Mouse (Mus musculus) limb, embryonic 11.5 days (tissue): ENCODE data around the gene Zfp712. TPM values are rescaled to one million over a fixed set of nuclear protein-coding genes. Genes with fewer than 3 reads are reported as not detected.

ENCODE experiments used
- ATAC-seq: fragments of 200-750 bp; cut with Nextera tagmentation; 2 replicates; pipeline ENCODE4 v1.8.0; 2017; ENCODE audit warnings: low read depth; ENCODE audit not compliant: insufficient number of reproducible peaks, low FRiP score, low TSS enrichment
- DNase-seq: peaks from one replicate; pipeline ENCODE4 v3.0.0-alpha.2; 2015; ENCODE audit warnings: low spot score
- H3K27ac ChIP-seq: fragments of 300-500 bp; sonication (generic); replicated peaks from 2 replicates; pipeline ENCODE4 v1.5.1; 2014; ENCODE audit warnings: low read depth, mild to moderate bottlenecking, low read length
- H3K27me3 ChIP-seq: fragments of 300-500 bp; sonication (generic); 2 replicates; pipeline ENCODE4 v1.6.1; 2014; ENCODE audit warnings: mild to moderate bottlenecking, low read length, mixed read lengths; ENCODE audit not compliant: control insufficient read depth, insufficient read depth
- H3K36me3 ChIP-seq: fragments of 300-500 bp; sonication (generic); 2 replicates; pipeline ENCODE4 v1.6.1; 2014; ENCODE audit warnings: mild to moderate bottlenecking, low read length, moderate library complexity, mixed read lengths; ENCODE audit not compliant: control insufficient read depth, insufficient read depth
- H3K4me1 ChIP-seq: fragments of 300-500 bp; sonication (generic); 2 replicates; pipeline ENCODE4 v1.6.1; 2014; ENCODE audit warnings: low read length, mixed read lengths; ENCODE audit not compliant: control insufficient read depth, insufficient read depth
- H3K4me2 ChIP-seq: fragments of 300-500 bp; sonication (generic); 2 replicates; pipeline ENCODE4 v1.6.1; 2014; ENCODE audit warnings: low read depth, mild to moderate bottlenecking, moderate library complexity; ENCODE audit not compliant: severe bottlenecking
- H3K4me3 ChIP-seq: fragments of 300-500 bp; sonication (generic); 2 replicates; pipeline ENCODE4 v1.5.1; 2014; ENCODE audit warnings: low read depth, low read length
- H3K9ac ChIP-seq: fragments of 300-500 bp; sonication (generic); 2 replicates; pipeline ENCODE4 v1.6.1; 2014; ENCODE audit warnings: mild to moderate bottlenecking, low read length
- H3K9me3 ChIP-seq: fragments of 300-500 bp; sonication (generic); 2 replicates; pipeline ENCODE4 v1.6.1; 2016; ENCODE audit warnings: low read length; ENCODE audit not compliant: control insufficient read depth
- WGBS: fragments of 180-500 bp; shearing (Covaris S2); extraction: QIAGEN DNeasy Blood & Tissue Kit; methylation state at CpG from one replicate; pipeline ENCODE4 v1.1.7; 2014; 5-methylcytosine and 5-hydroxymethylcytosine counted together
- polyA plus RNA-seq: library from polyadenylated mRNA; unstranded; fragments of >200 nt; fragmentation: Nextera tagmentation; extraction: Ambion mirVana; gene quantifications from 2 replicates; pipeline ENCODE4 v1.2.1, GENCODE M21; 2014

Gene Zfp712
- polyA plus RNA-seq, 1 experiment from 2014 or later, result 5.4 TPM

DNA sequence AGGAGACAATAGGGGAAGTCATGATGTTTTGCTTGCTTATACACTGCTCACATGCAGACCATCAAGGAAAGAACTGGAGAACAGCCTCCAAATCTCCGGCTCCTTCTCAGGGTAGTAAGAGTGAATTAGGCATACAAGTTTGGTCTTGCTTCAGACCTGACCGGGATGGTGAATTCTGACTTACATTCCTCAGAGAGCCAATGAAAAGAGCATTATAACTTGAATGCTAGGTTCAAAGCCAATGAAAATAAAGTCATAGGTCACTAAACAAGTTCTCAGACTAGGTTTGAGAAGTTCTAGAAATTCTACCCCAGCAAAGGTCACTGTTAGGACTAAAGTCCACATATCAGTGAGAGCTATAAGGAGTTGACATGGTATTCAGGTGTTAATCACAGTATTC is 16.3 kb upstream of the Zfp712 start:
- peaks cover 2% of the 10 kb centered on the region; the same call in 1 of the 2 replicates for H3K9me3 ChIP-seq
- 85% methylated on average over 2 of the region's 2 CpGs for WGBS
- no peak overlapping the region for H3K27ac ChIP-seq
- DNase-seq (no peak), ATAC-seq (no peak)
- H3K4me1 ChIP-seq, result no peaks in the 10 kb centered on the region
- no peak overlapping the region for H3K9ac ChIP-seq
- peaks cover 12% of the 10 kb centered on the region for H3K36me3 ChIP-seq
- H3K4me3 ChIP-seq, result no peak overlapping the region
- H3K4me2 ChIP-seq, result no peak overlapping the region
- no peaks in the 10 kb centered on the region for H3K27me3 ChIP-seq

DNA sequence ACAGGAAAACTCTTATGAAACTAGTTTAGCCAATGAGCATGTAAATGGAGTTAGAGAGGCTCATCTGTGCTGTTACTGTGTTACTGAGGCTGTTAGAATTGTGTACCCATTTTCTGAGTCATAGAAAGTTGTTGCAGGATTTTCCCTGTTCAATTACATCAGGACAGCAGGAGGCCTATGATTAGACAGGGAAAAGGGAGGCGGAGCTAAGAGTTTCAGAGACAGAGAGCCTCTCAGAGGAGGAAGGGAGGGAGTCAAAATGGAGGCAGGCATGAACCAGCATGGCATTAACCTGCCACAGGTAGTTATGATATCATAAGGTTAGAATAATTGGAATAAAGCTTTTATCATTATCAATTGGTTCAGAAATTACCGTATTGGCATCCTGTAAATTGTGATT is 11.8 kb upstream of the Zfp712 start:
- Histone ChIP-seq H3K9ac (no peak overlapping the region), H3K4me1 (no peaks in the 10 kb centered on the region), H3K27ac (no peak overlapping the region), H3K27me3 (no peaks in the 10 kb centered on the region), H3K9me3 (peaks cover 5% of the 10 kb centered on the region; the same call in 1 of the 2 replicates), H3K36me3 (peaks cover 24% of the 10 kb centered on the region), H3K4me3 (no peak overlapping the region), H3K4me2 (no peak overlapping the region)
- DNase-seq (no peak), ATAC-seq (no peak)
- 90% methylated on average over 2 of the region's 2 CpGs for WGBS

DNA sequence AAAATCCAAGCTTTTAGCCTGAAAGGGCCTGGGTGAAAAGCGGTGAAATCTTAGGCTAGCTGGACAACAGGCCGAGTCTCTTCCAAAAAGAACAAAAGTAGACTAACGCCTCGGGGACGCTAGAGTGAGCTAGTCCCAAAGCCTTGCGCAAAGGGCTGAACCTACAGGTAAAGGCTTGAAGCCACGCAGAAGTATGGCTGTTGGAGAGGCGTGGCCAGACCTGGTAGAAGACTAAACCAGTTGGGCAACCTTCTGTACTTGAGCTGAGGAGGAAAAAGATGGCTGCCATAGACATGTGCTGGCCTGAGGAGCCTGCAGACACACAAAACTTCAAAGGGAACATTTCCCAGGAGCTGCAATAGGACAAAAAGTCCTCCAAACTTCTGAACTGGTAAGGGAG is 4.4 kb upstream of the Zfp712 start:
- ATAC-seq, result no peak
- no peak for DNase-seq
- no peak overlapping the region for H3K9ac ChIP-seq
- no peaks in the 10 kb centered on the region for H3K4me1 ChIP-seq
- H3K4me3 ChIP-seq, result no peak overlapping the region
- no peaks in the 10 kb centered on the region for H3K27me3 ChIP-seq
- H3K4me2 ChIP-seq, result no peak overlapping the region
- WGBS, result 80% methylated on average over 8 of the region's 8 CpGs
- no peak overlapping the region for H3K27ac ChIP-seq
- H3K9me3 ChIP-seq, result peaks cover 2% of the 10 kb centered on the region; the same call in 1 of the 2 replicates
- peaks cover 5% of the 10 kb centered on the region for H3K36me3 ChIP-seq

DNA sequence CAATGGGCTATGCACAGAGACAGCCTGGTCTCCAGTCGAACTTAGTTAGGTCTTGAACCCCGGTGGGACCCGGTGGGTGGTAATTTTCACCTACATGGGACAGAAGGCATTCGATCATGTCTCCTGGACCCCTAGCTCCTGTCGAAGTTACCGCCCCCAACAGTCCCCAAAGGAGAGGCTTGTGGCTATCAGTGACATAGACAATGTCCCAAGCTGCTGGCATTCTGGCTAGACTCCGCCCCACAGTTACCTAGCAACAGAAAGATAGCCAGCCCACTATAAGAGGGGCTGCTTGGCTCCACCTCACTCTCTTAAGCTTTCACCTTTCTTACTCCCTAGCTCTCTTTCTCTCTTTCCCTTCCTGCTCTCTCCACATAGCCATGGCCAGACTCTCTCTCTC is 1.5 kb upstream of the Zfp712 start:
- no peak for DNase-seq
- H3K27ac ChIP-seq, result no peak overlapping the region
- H3K4me1 ChIP-seq, result no peaks in the 10 kb centered on the region
- H3K4me3 ChIP-seq, result no peak overlapping the region
- H3K36me3 ChIP-seq, result no peaks in the 10 kb centered on the region
- H3K27me3 ChIP-seq, result no peaks in the 10 kb centered on the region
- H3K9ac ChIP-seq, result no peak overlapping the region
- 68% methylated on average over 7 of the region's 7 CpGs for WGBS
- ATAC-seq, result no peak
- no peaks in the 10 kb centered on the region for H3K9me3 ChIP-seq
- H3K4me2 ChIP-seq, result no peak overlapping the region

DNA sequence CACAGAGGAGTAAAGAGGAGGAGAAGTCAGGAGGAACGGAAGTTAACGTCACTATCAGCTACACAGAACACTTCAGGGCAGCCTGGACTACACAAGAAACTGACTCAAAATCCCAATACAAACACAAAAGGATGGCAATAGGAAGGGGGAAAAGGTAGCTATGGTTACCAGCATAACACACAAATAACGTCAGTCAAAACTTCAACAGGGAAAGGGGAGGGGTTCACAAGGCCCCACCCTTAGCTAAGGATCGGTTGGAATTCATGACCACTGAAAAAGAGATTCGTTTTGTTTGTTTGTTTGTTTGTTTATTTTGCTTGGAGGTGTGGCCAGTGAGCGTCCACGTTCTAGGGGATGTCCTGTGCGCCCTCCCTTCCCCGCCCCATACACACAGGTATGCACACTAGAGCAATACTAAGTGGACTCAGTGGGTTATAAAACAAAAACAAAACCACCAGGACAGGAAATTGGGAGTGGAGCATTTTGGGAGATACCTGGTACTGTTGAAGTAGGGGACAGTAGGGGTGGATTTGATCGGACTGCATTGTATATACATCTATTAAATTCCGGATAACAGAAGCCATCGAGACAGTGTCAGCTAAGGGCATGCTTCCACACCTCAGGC is 697 bp downstream of the Zfp712 start:
- Histone ChIP-seq H3K4me1 (no peaks in the 10 kb centered on the region), H3K36me3 (no peaks in the 10 kb centered on the region), H3K27ac (peak overlapping the region; percentile 65; the same call in 1 of the 2 replicates), H3K9ac (peak overlapping the region; percentile 63), H3K27me3 (no peaks in the 10 kb centered on the region), H3K9me3 (no peaks in the 10 kb centered on the region), H3K4me3 (peak overlapping the region; percentile 68), H3K4me2 (peak overlapping the region; percentile 67)
- DNase-seq (no peak), ATAC-seq (peak; percentile 26)
- WGBS, result 2% methylated on average over 12 of the region's 12 CpGs

Other genes with a start within 250 kb of the Zfp712 start
- 0.72 and 0.99 TPM in 2 replicates for gene Gm10767, start 156.3 kb downstream of the Zfp712 start, polyA plus RNA-seq
- gene Zfp708, start 36.8 kb upstream of the Zfp712 start, polyA plus RNA-seq, result 7.8 and 8.8 TPM in 2 replicates
- 3.2 and 3.5 TPM in 2 replicates for gene Gm28557, start 47.4 kb upstream of the Zfp712 start, polyA plus RNA-seq
- 0.34 and 0.41 TPM in 2 replicates for gene Rslcan18, start 55.1 kb upstream of the Zfp712 start, polyA plus RNA-seq
- 2.3 and 3.1 TPM in 2 replicates for gene Zfp759, start 60.5 kb upstream of the Zfp712 start, polyA plus RNA-seq
- gene Rsl1, start 112.0 kb upstream of the Zfp712 start, polyA plus RNA-seq, result 6.0 and 7.3 TPM in 2 replicates
- gene Zfp455, start 133.3 kb upstream of the Zfp712 start, polyA plus RNA-seq, result 1.3 and 2.1 TPM in 2 replicates
- 1.7 and 2.2 TPM in 2 replicates for gene Zfp458, start 217.3 kb upstream of the Zfp712 start, polyA plus RNA-seq
- 0.27 and 0.54 TPM in 2 replicates for gene Zfp457, start 245.3 kb upstream of the Zfp712 start, polyA plus RNA-seq